Mouse (Mus musculus): ENCODE results near the gene Ttc27.

DNA sequence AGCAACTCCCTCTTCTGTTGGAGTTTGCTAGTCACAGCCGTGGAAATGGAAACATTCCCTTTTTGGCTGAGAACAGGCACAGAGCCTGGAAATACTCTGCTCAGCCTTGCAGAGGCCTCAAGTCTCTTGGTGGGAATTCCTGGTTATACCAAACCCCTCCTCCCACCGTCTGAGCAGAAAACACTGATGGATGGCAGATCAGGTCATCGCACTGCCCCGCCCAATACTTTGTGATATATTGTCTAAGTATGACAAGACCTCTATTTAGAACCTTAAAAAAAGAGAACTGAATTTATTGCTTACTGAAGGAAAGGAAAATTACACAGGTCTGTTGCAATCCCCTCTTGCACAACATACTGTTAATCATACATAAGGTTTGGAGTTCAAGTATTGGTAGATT is 6.8 kb upstream of the Ttc27 start:
- TF ChIP-seq CTCF (IDR thresholded peaks at IDR 0.05; ENCODE audit: low read depth, low read length), result no peak
- TF ChIP-seq EP300 (IDR thresholded peaks at IDR 0.05; ENCODE audit: insufficient read depth, low read depth, low read length), result no peak
- no peak for TF ChIP-seq POLR2A (IDR thresholded peaks at IDR 0.05; ENCODE audit: insufficient read depth, low read length)
